8 mouse cellular contexts compared by ENCODE assay signal in genomic region chr1:153040091-153040490, GRCm38 (mm10).
A peak's percentile ranks its signal among the peaks of the same experiment; 100 is the strongest.
DNase-seq lines count a peak whose midpoint lies in the region; ATAC-seq and TF ChIP-seq lines count a peak whose summit lies in the region.

No protein-coding gene starts in this region.

- no peaks in the 10 kb centered on the region for H3K36me3 ChIP-seq in kidney, embryonic 15.5 days
- H3K36me3 ChIP-seq in hindbrain, embryonic 11.5 days (ENCODE audit: control insufficient read depth, insufficient read depth, low read length), result no peaks in the 10 kb centered on the region
- no peaks in the 10 kb centered on the region for H3K36me3 ChIP-seq in midbrain, postnatal 0 days (ENCODE audit: insufficient read depth, low read length)

- no peak overlapping the region for H3K4me3 ChIP-seq in kidney, embryonic 15.5 days (replicated peaks)
- no peak overlapping the region for H3K4me3 ChIP-seq in hindbrain, embryonic 11.5 days (ENCODE audit: low read depth, low read length)
- H3K4me3 ChIP-seq in midbrain, postnatal 0 days (ENCODE audit: low read depth, low read length), result no peak overlapping the region

- peak; percentile 44; the same call in 1 of the 2 replicates for ATAC-seq in kidney, embryonic 15.5 days (replicated peaks; ENCODE audit: low FRiP score)
- ATAC-seq in hindbrain, embryonic 11.5 days (ENCODE audit: low FRiP score), result peak; percentile 43
- ATAC-seq in midbrain, postnatal 0 days (ENCODE audit: low FRiP score), result no peak

- no peaks in the 10 kb centered on the region for H3K9me3 ChIP-seq in kidney, embryonic 15.5 days (replicated peaks)
- H3K9me3 ChIP-seq in hindbrain, embryonic 11.5 days (ENCODE audit: control insufficient read depth, low read length), result no peaks in the 10 kb centered on the region
- no peaks in the 10 kb centered on the region for H3K9me3 ChIP-seq in midbrain, postnatal 0 days (ENCODE audit: low read length)

- peak; percentile 54 for TF ChIP-seq CTCF in midbrain, postnatal 0 days (IDR thresholded peaks at IDR 0.05)

- H3K9ac ChIP-seq in kidney, embryonic 15.5 days, result no peak overlapping the region
- H3K9ac ChIP-seq in hindbrain, embryonic 11.5 days (ENCODE audit: low read depth, low read length), result no peak overlapping the region
- no peak overlapping the region for H3K9ac ChIP-seq in midbrain, postnatal 0 days (replicated peaks; ENCODE audit: low read length, poor library complexity, severe bottlenecking)

- 0 out of 2 replicates have a peak, but pooled peaks cover 2% of the 10 kb centered on the region for H3K27me3 ChIP-seq in kidney, embryonic 15.5 days
- H3K27me3 ChIP-seq in hindbrain, embryonic 11.5 days (ENCODE audit: control insufficient read depth, insufficient read depth, low read length), result no peaks in the 10 kb centered on the region
- no peaks in the 10 kb centered on the region for H3K27me3 ChIP-seq in midbrain, postnatal 0 days (ENCODE audit: insufficient read depth, low read length)

- H3K4me2 ChIP-seq in kidney, embryonic 15.5 days, result no peak overlapping the region
- no peak overlapping the region for H3K4me2 ChIP-seq in hindbrain, embryonic 11.5 days (replicated peaks; ENCODE audit: low read depth, low read length)
- no peak overlapping the region for H3K4me2 ChIP-seq in midbrain, postnatal 0 days (ENCODE audit: low read depth, low read length, poor library complexity, severe bottlenecking)

- no peak overlapping the region for H3K27ac ChIP-seq in kidney, embryonic 15.5 days
- H3K27ac ChIP-seq in hindbrain, embryonic 11.5 days (ENCODE audit: low read depth, low read length), result peak overlapping the region; percentile 19; the same call in 1 of the 2 replicates
- H3K27ac ChIP-seq in midbrain, postnatal 0 days (ENCODE audit: low read depth, low read length), result no peak overlapping the region

- H3K4me1 ChIP-seq in kidney, embryonic 15.5 days, result peaks cover 22% of the 10 kb centered on the region
- H3K4me1 ChIP-seq in hindbrain, embryonic 11.5 days (replicated peaks; ENCODE audit: control insufficient read depth, insufficient read depth, low read length), result peaks cover 10% of the 10 kb centered on the region
- peaks cover 9% of the 10 kb centered on the region for H3K4me1 ChIP-seq in midbrain, postnatal 0 days (ENCODE audit: insufficient read depth, low read length)

- WGBS in kidney, embryonic 15.5 days, result 47% methylated on average over 3 of the region's 3 CpGs
- WGBS in hindbrain, embryonic 11.5 days, result 13% methylated on average over 3 of the region's 3 CpGs
- 20% methylated on average over 3 of the region's 3 CpGs for WGBS in midbrain, postnatal 0 days

- DNase-seq in kidney, adult 9 months, result no peak
- DNase-seq in ES-CJ7 (ENCODE audit: low read depth, low spot score), result peak; percentile 97
- DNase-seq in cerebellum, adult 11-12 months, result peak; percentile 79
- peak; percentile 63 for DNase-seq in hindbrain, embryonic 11.5 days (ENCODE audit: low spot score)
- DNase-seq in midbrain, postnatal 0 days (ENCODE audit: low spot score), result peak; percentile 64
- no peak for DNase-seq in thymus, postnatal 25 days
- no peak for DNase-seq in urinary bladder, adult 2 months (ENCODE audit: low spot score)

Comparison
In these comparisons a context has a peak if more than half of its experiments do, and no peak if none do; other contexts are left out.
1. DNase-seq: peak in ES-CJ7 (single experiment), cerebellum, adult 11-12 months (single experiment), hindbrain, embryonic 11.5 days (single experiment) and midbrain, postnatal 0 days (single experiment); none in kidney, adult 9 months (single experiment), thymus, postnatal 25 days (single experiment) and urinary bladder, adult 2 months (single experiment).